Mouse (Mus musculus): ENCODE measurements around the gene Gbp6.
"Not testable (repeated sequence)": the region's sequence is repeated elsewhere in the genome, so short reads cannot be mapped to it uniquely, and the experiment has no call there.

Gene Gbp6

GRCm38 (mm10) chr5:105293226-105294165, at the start of gene Gbp6, which contains the start of gene Gm43302:
Gbp6 (minus strand) TSS chr5:105293698.
Gm43302 (minus strand) TSS chr5:105293695.
- DNase-seq (ENCODE audit: low spot score), result not testable (repeated sequence)

GRCm38 (mm10) chr5:105341281-105341680, 47.8 kb upstream of the Gbp6 start:
- no peak for DNase-seq (ENCODE audit: low spot score)

- peak; percentile 31 for DNase-seq (ENCODE audit: low spot score)
These were observed 29.0 kb upstream of the Gbp6 start for GRCm38 (mm10) chr5:105322543-105322942.

GRCm38 (mm10) chr5:105310941-105311340, 17.4 kb upstream of the Gbp6 start:
- DNase-seq (ENCODE audit: low spot score), result no peak

- not testable (repeated sequence) for DNase-seq (ENCODE audit: low spot score)
These were observed 15.7 kb upstream of the Gbp6 start for GRCm38 (mm10) chr5:105309148-105309547.

- DNase-seq (ENCODE audit: low spot score), result not testable (repeated sequence)
These were observed 13.4 kb upstream of the Gbp6 start for GRCm38 (mm10) chr5:105306946-105307345.

- no peak for DNase-seq (ENCODE audit: low spot score)
These were observed 12.7 kb upstream of the Gbp6 start for GRCm38 (mm10) chr5:105306159-105306581.

- DNase-seq (ENCODE audit: low spot score), result not testable (repeated sequence)
These were observed 12.2 kb upstream of the Gbp6 start for GRCm38 (mm10) chr5:105305671-105306070.

GRCm38 (mm10) chr5:105301963-105302362, 8.5 kb upstream of the Gbp6 start:
- no peak for DNase-seq (ENCODE audit: low spot score)

- DNase-seq (ENCODE audit: low spot score), result no peak
These were observed 8.0 kb upstream of the Gbp6 start for GRCm38 (mm10) chr5:105301531-105301930.

- DNase-seq (ENCODE audit: low spot score), result no peak
These were observed 2.2 kb upstream of the Gbp6 start for GRCm38 (mm10) chr5:105295746-105296145.

- no peak for DNase-seq (ENCODE audit: low spot score)
These were observed 1.0 kb downstream of the Gbp6 start for GRCm38 (mm10) chr5:105292492-105292891.

- DNase-seq (ENCODE audit: low spot score), result not testable (repeated sequence)
These were observed 2.6 kb downstream of the Gbp6 start for GRCm38 (mm10) chr5:105290921-105291320.

GRCm38 (mm10) chr5:105260673-105261072, 32.8 kb downstream of the Gbp6 start:
- not testable (repeated sequence) for DNase-seq (ENCODE audit: low spot score)

GRCm38 (mm10) chr5:105252491-105252890, 41.0 kb downstream of the Gbp6 start:
- DNase-seq (ENCODE audit: low spot score), result no peak

- DNase-seq (ENCODE audit: low spot score), result not testable (repeated sequence)
These were observed 48.8 kb downstream of the Gbp6 start for GRCm38 (mm10) chr5:105244741-105245140.

GRCm38 (mm10) chr5:105240982-105241381, 52.5 kb downstream of the Gbp6 start:
- not testable (repeated sequence) for DNase-seq (ENCODE audit: low spot score)

GRCm38 (mm10) chr5:105239483-105240047, 53.9 kb downstream of the Gbp6 start, which contains the start of gene Gbp10:
Gbp10 (minus strand) TSS chr5:105239533.
- not testable (repeated sequence) for DNase-seq (ENCODE audit: low spot score)

GRCm38 (mm10) chr5:105238402-105238801, 55.1 kb downstream of the Gbp6 start:
- DNase-seq (ENCODE audit: low spot score), result not testable (repeated sequence)

- DNase-seq (ENCODE audit: low spot score), result not testable (repeated sequence)
These were observed 57.5 kb downstream of the Gbp6 start for GRCm38 (mm10) chr5:105236040-105236439.

Data from retina, embryonic 14.5 days (tissue).